In genomic region chr6:127753228-127753627, GRCm38 (mm10) we compare ENCODE assay signal across 30 mouse cellular contexts. TPM values are rescaled to one million over a fixed set of nuclear protein-coding genes. Genes with fewer than 3 reads are reported as not detected.
DNase-seq lines count a peak whose midpoint lies in the region; ATAC-seq lines count a peak whose summit lies in the region.
"Had no signal": no experiment of that assay in that cellular context is flagged by ENCODE, and none has a peak within 500 bp of the region (broad histone marks: within the 10 kb centered on the region; RNA-seq: fewer than 3 reads in every experiment).

No protein-coding gene starts in this region.

- no peaks in the 10 kb centered on the region for H3K9me3 ChIP-seq in hindbrain, embryonic 10.5 days
- no peaks in the 10 kb centered on the region for H3K9me3 ChIP-seq in hindbrain, embryonic 13.5 days
- H3K9me3 ChIP-seq in midbrain, embryonic 11.5 days (ENCODE audit: control insufficient read depth, low read length), result no peaks in the 10 kb centered on the region
- H3K9me3 ChIP-seq in midbrain, embryonic 15.5 days, result no peaks in the 10 kb centered on the region
- H3K9me3 ChIP-seq in embryonic facial prominence, embryonic 10.5 days, result no peaks in the 10 kb centered on the region
- H3K9me3 ChIP-seq: limb, embryonic 12.5 days; lung, embryonic 15.5 days had no signal

- ATAC-seq in hindbrain, embryonic 13.5 days (ENCODE audit: low FRiP score), result no peak
- ATAC-seq in midbrain, embryonic 11.5 days (ENCODE audit: low FRiP score), result no peak
- no peak for ATAC-seq in midbrain, embryonic 15.5 days (replicated peaks)
- ATAC-seq: activated CD4-positive, CD25-positive, alpha-beta regulatory T cell, adult 4 months; forebrain, embryonic 16.5 days; intestine, postnatal 0 days had no signal

- H3K27ac ChIP-seq in hindbrain, embryonic 10.5 days, result peak overlapping the region; percentile 78
- H3K27ac ChIP-seq in hindbrain, embryonic 13.5 days, result no peak overlapping the region; the same call in 1 of the 2 replicates
- H3K27ac ChIP-seq in midbrain, embryonic 11.5 days (ENCODE audit: low read depth, low read length), result no peak overlapping the region; the same call in 1 of the 2 replicates
- no peak overlapping the region for H3K27ac ChIP-seq in midbrain, embryonic 15.5 days
- peak overlapping the region; percentile 25; the same call in 1 of the 2 replicates for H3K27ac ChIP-seq in embryonic facial prominence, embryonic 10.5 days (replicated peaks)
- H3K27ac ChIP-seq: limb, embryonic 12.5 days; lung, embryonic 15.5 days had no signal

- no peak overlapping the region for H3K4me3 ChIP-seq in hindbrain, embryonic 10.5 days
- H3K4me3 ChIP-seq in hindbrain, embryonic 13.5 days, result no peak overlapping the region
- no peak overlapping the region for H3K4me3 ChIP-seq in midbrain, embryonic 11.5 days (ENCODE audit: low read depth, low read length)
- H3K4me3 ChIP-seq in midbrain, embryonic 15.5 days, result no peak overlapping the region
- H3K4me3 ChIP-seq in embryonic facial prominence, embryonic 10.5 days, result no peak overlapping the region
- H3K4me3 ChIP-seq: limb, embryonic 12.5 days; lung, embryonic 15.5 days; myocyte had no signal

- intact Hi-C loops in left cerebral cortex, postnatal 4 days (cut with DNase I), result no loop called here

- no peak overlapping the region for H3K4me2 ChIP-seq in hindbrain, embryonic 13.5 days
- H3K4me2 ChIP-seq in midbrain, embryonic 11.5 days, result no peak overlapping the region
- no peak overlapping the region for H3K4me2 ChIP-seq in midbrain, embryonic 15.5 days
- H3K4me2 ChIP-seq: limb, embryonic 12.5 days; liver, embryonic 11.5 days; lung, embryonic 15.5 days had no signal

- peaks cover 74% of the 10 kb centered on the region for H3K4me1 ChIP-seq in hindbrain, embryonic 10.5 days (replicated peaks)
- peaks cover 52% of the 10 kb centered on the region for H3K4me1 ChIP-seq in hindbrain, embryonic 13.5 days (replicated peaks)
- peaks cover 22% of the 10 kb centered on the region for H3K4me1 ChIP-seq in midbrain, embryonic 11.5 days (ENCODE audit: control insufficient read depth, insufficient read depth, low read length)
- H3K4me1 ChIP-seq in midbrain, embryonic 15.5 days, result peaks cover 22% of the 10 kb centered on the region
- H3K4me1 ChIP-seq in embryonic facial prominence, embryonic 10.5 days, result peaks cover 26% of the 10 kb centered on the region
- H3K4me1 ChIP-seq: lung, embryonic 15.5 days had no signal

- H3K9ac ChIP-seq in hindbrain, embryonic 13.5 days, result no peak overlapping the region
- no peak overlapping the region; the same call in 1 of the 2 replicates for H3K9ac ChIP-seq in midbrain, embryonic 11.5 days (ENCODE audit: low read length)
- H3K9ac ChIP-seq in midbrain, embryonic 15.5 days, result no peak overlapping the region
- H3K9ac ChIP-seq: limb, embryonic 12.5 days; lung, embryonic 15.5 days had no signal

- 51% methylated on average over 6 of the region's 6 CpGs for WGBS in hindbrain, embryonic 10.5 days
- 42% methylated on average over 6 of the region's 6 CpGs for WGBS in hindbrain, embryonic 13.5 days
- 43% methylated on average over 6 of the region's 6 CpGs for WGBS in midbrain, embryonic 11.5 days
- WGBS in midbrain, embryonic 15.5 days, result 33% methylated on average over 6 of the region's 6 CpGs
- 72% methylated on average over 6 of the region's 6 CpGs for WGBS in embryonic facial prominence, embryonic 10.5 days

- DNase-seq in hindbrain, embryonic 10.5 days (ENCODE audit: low spot score), result no peak
- peak; percentile 81 for DNase-seq in midbrain, embryonic 11.5 days (ENCODE audit: low spot score, missing footprints)
- DNase-seq in embryonic facial prominence, embryonic 10.5 days (ENCODE audit: low spot score), result no peak
- no peak for DNase-seq in adrenal gland, adult 18-20 months (ENCODE audit: low spot score in 2 of 2)
- no peak for DNase-seq in left cerebral cortex, postnatal 4 days
- DNase-seq: adrenal gland, adult 8-10 months; B cell, adult 2 months; cerebellum, postnatal 14 days; heart, postnatal 36 days; kidney, adult 9 months; kidney, postnatal 10 days; layer of hippocampus, adult 9-11 months; midbrain, embryonic 14.5 days; retina, postnatal 1 day; right cerebral cortex, postnatal 14 days; thymus, postnatal 4 days had no signal

- 0 out of 2 replicates have a peak, but pooled peaks cover 4% of the 10 kb centered on the region for H3K27me3 ChIP-seq in hindbrain, embryonic 10.5 days (ENCODE audit: insufficient read depth, poor library complexity, severe bottlenecking)
- no peaks in the 10 kb centered on the region for H3K27me3 ChIP-seq in hindbrain, embryonic 13.5 days
- no peaks in the 10 kb centered on the region for H3K27me3 ChIP-seq in midbrain, embryonic 11.5 days (ENCODE audit: control insufficient read depth, insufficient read depth, low read length)
- no peaks in the 10 kb centered on the region for H3K27me3 ChIP-seq in midbrain, embryonic 15.5 days (replicated peaks)
- peaks cover 16% of the 10 kb centered on the region; the same call in 1 of the 2 replicates for H3K27me3 ChIP-seq in embryonic facial prominence, embryonic 10.5 days (replicated peaks; ENCODE audit: low read depth, poor library complexity, severe bottlenecking)
- H3K27me3 ChIP-seq: limb, embryonic 12.5 days; lung, embryonic 15.5 days had no signal

- H3K36me3 ChIP-seq in hindbrain, embryonic 10.5 days, result peaks cover 22% of the 10 kb centered on the region
- no peaks in the 10 kb centered on the region for H3K36me3 ChIP-seq in hindbrain, embryonic 13.5 days
- no peaks in the 10 kb centered on the region for H3K36me3 ChIP-seq in midbrain, embryonic 11.5 days (ENCODE audit: control insufficient read depth, insufficient read depth, low read length)
- no peaks in the 10 kb centered on the region for H3K36me3 ChIP-seq in midbrain, embryonic 15.5 days (replicated peaks)
- H3K36me3 ChIP-seq in embryonic facial prominence, embryonic 10.5 days (replicated peaks), result no peaks in the 10 kb centered on the region
- H3K36me3 ChIP-seq: limb, embryonic 12.5 days; lung, embryonic 15.5 days had no signal

RNA-seq across cellular contexts. Expression of gene Prmt8, which starts 16.0 kb away (rescaled TPM):
- 24.7 and 38.5 TPM in 2 replicates for polyA plus RNA-seq in hindbrain, embryonic 10.5 days (2016; fragmentation: Nextera tagmentation; extraction: Ambion mirVana)
- 39.7 and 41.2 TPM in 2 replicates for polyA plus RNA-seq in hindbrain, embryonic 13.5 days (2015; fragmentation: Nextera tagmentation; extraction: Ambion mirVana)
- 27.4 and 29.2 TPM in 2 replicates for polyA plus RNA-seq in midbrain, embryonic 11.5 days (2014; fragmentation: Nextera tagmentation; extraction: Ambion mirVana)
- polyA plus RNA-seq in midbrain, embryonic 15.5 days (2015; fragmentation: Nextera tagmentation; extraction: Ambion mirVana), result 28.3 and 30.7 TPM in 2 replicates
- polyA plus RNA-seq in embryonic facial prominence, embryonic 10.5 days (2016; fragmentation: Nextera tagmentation; extraction: Ambion mirVana), result 3.9 and 7.9 TPM in 2 replicates
- not detected for total RNA-seq in adrenal gland, adult 18-20 months (2021)
- 10 to 100 TPM; 59.6 to 63.5 TPM for total RNA-seq in left cerebral cortex, postnatal 4 days (2021)
- total RNA-seq: gastrocnemius, adult 8-10 months; heart, postnatal 36 days; megakaryocyte, adult 5-6 weeks had no signal
- polyA plus RNA-seq: activated CD4-positive, CD25-positive, alpha-beta regulatory T cell, adult 4 months; heart, embryonic 16.5 days; liver, embryonic 16.5 days; lung, embryonic 15.5 days; myocyte; thymus, postnatal 0 days had no signal

Comparison
In these comparisons a context has a peak if more than half of its experiments do, and no peak if none do; other contexts are left out.
1. H3K27ac ChIP-seq: peak in hindbrain, embryonic 10.5 days (single experiment) and embryonic facial prominence, embryonic 10.5 days (single experiment); none in hindbrain, embryonic 13.5 days (single experiment), midbrain, embryonic 11.5 days (single experiment) and midbrain, embryonic 15.5 days (single experiment).